Mouse (Mus musculus): ENCODE data around the gene Gm10277. TPM values are rescaled to one million over a fixed set of nuclear protein-coding genes. Genes with fewer than 3 reads are reported as not detected.

Gm10277 gene
- total and polyA plus RNA-seq, 3 experiments: not detected

Other genes starting within 250 kb of the Gm10277 start
- 10 to 100 TPM; 45.9 to 51.0 TPM for gene Taok1, start 179.9 kb downstream of the Gm10277 start, total RNA-seq (2021)
- gene Taok1, start 179.9 kb downstream of the Gm10277 start, polyA plus RNA-seq (2012; rRNA removed): 2.2 and 2.8 TPM in 2 replicates
- gene Nufip2, start 101.6 kb downstream of the Gm10277 start, total RNA-seq (2021): 100 to 1,000 TPM in 1 of 2 experiments, 10 to 100 TPM in 1; 63.7 to 111 TPM
- 21.9 and 25.4 TPM in 2 replicates for gene Nufip2, start 101.6 kb downstream of the Gm10277 start, polyA plus RNA-seq (2012; rRNA removed)
- not detected for gene Cryba1, start 62.5 kb downstream of the Gm10277 start, total RNA-seq (2021)
- gene Cryba1, start 62.5 kb downstream of the Gm10277 start, polyA plus RNA-seq (2012; rRNA removed): not detected in 2 replicates
- 10 to 100 TPM; 50.4 to 75.6 TPM for gene Myo18a, start 24.5 kb downstream of the Gm10277 start, total RNA-seq (2021)
- gene Myo18a, start 24.5 kb downstream of the Gm10277 start, polyA plus RNA-seq (2012; rRNA removed): 66.5 and 70.4 TPM in 2 replicates
- 1 to 10 TPM in 1 of 2 experiments, under 1 TPM in 1; 0.35 to 1.8 TPM for gene Pipox, start 106.3 kb upstream of the Gm10277 start, total RNA-seq (2021)
- gene Pipox, start 106.3 kb upstream of the Gm10277 start, polyA plus RNA-seq (2012; rRNA removed): 3.0 and 4.3 TPM in 2 replicates
- gene Sez6, start 143.1 kb upstream of the Gm10277 start, total RNA-seq (2021): 1 to 10 TPM; 2.9 to 4.4 TPM
- 1.5 and 2.0 TPM in 2 replicates for gene Sez6, start 143.1 kb upstream of the Gm10277 start, polyA plus RNA-seq (2012; rRNA removed)
- 10 to 100 TPM; 47.1 to 53.2 TPM for gene Phf12, start 195.0 kb upstream of the Gm10277 start, total RNA-seq (2021)
- 69.1 and 70.3 TPM in 2 replicates for gene Phf12, start 195.0 kb upstream of the Gm10277 start, polyA plus RNA-seq (2012; rRNA removed)
- gene Dhrs13, start 244.5 kb upstream of the Gm10277 start, total RNA-seq (2021): 10 to 100 TPM in 1 of 2 experiments, 1 to 10 TPM in 1; 8.9 to 17.3 TPM
- gene Dhrs13, start 244.5 kb upstream of the Gm10277 start, polyA plus RNA-seq (2012; rRNA removed): 20.3 and 26.3 TPM in 2 replicates